In genomic region chr4:150361986-150362691, GRCm38 (mm10) we compare ENCODE assay signal across 8 mouse cellular contexts.
DNase-seq lines count a peak whose midpoint lies in the region; ATAC-seq and TF ChIP-seq lines count a peak whose summit lies in the region.

No protein-coding gene starts in this region.

- H3K4me3 ChIP-seq in neural tube, embryonic 11.5 days (ENCODE audit: low read depth, low read length) = no peak overlapping the region
- no peak overlapping the region for H3K4me3 ChIP-seq in liver, embryonic 15.5 days (replicated peaks)
- H3K4me3 ChIP-seq in thymus, adult 2 months (ENCODE audit: control insufficient read depth, insufficient read depth, low read length) = no peak overlapping the region

- H3K27me3 ChIP-seq in neural tube, embryonic 11.5 days (ENCODE audit: control insufficient read depth, insufficient read depth, low read length) = no peaks in the 10 kb centered on the region
- H3K27me3 ChIP-seq in liver, embryonic 15.5 days = no peaks in the 10 kb centered on the region
- H3K27me3 ChIP-seq in thymus, adult 2 months (ENCODE audit: control insufficient read depth, insufficient read depth, low read length) = no peaks in the 10 kb centered on the region

- H3K27ac ChIP-seq in neural tube, embryonic 11.5 days (ENCODE audit: low read depth, low read length) = 0 out of 2 replicates have a peak overlapping the region, but pooled peaks have one; percentile 14
- H3K27ac ChIP-seq in liver, embryonic 15.5 days (replicated peaks) = peak overlapping the region; percentile 65
- H3K27ac ChIP-seq in thymus, adult 2 months (ENCODE audit: control insufficient read depth, insufficient read depth, low read length) = no peak overlapping the region

- no peak for TF ChIP-seq POLR2A in thymus, adult 2 months (IDR thresholded peaks at IDR 0.05; ENCODE audit: control insufficient read depth, extremely low read depth, insufficient read depth, low read length, poor library complexity)

- no peak for TF ChIP-seq CTCF in thymus, adult 2 months (IDR thresholded peaks at IDR 0.05; ENCODE audit: borderline replicate concordance, control insufficient read depth, extremely low read depth, insufficient read depth, low read length, poor library complexity)

- DNase-seq in embryo, embryonic 10 days (ENCODE audit: low spot score) = peak; percentile 52
- DNase-seq in embryo, embryonic 9.5 days (ENCODE audit: extremely low spot score) = no peak
- DNase-seq in neural tube, embryonic 11.5 days (ENCODE audit: low spot score) = no peak
- no peak for DNase-seq in neural tube, embryonic 10.5 days (ENCODE audit: extremely low spot score, low spot score)
- no peak for DNase-seq in right cerebral cortex, adult 2 months (ENCODE audit: low spot score in 2 of 2)
- no peak for DNase-seq in thymus, adult 2 months
- DNase-seq in Muller cell, postnatal 12 days (ENCODE audit: inconsistent ontology term) = no peak

- H3K4me1 ChIP-seq in neural tube, embryonic 11.5 days (ENCODE audit: control insufficient read depth, insufficient read depth, low read length) = peaks cover 10% of the 10 kb centered on the region
- H3K4me1 ChIP-seq in liver, embryonic 15.5 days (replicated peaks) = peaks cover 16% of the 10 kb centered on the region
- H3K4me1 ChIP-seq in thymus, adult 2 months (replicated peaks; ENCODE audit: control insufficient read depth, insufficient read depth, low read length) = no peaks in the 10 kb centered on the region

- no peak overlapping the region for H3K4me2 ChIP-seq in neural tube, embryonic 11.5 days (ENCODE audit: low read depth)
- no peak overlapping the region for H3K4me2 ChIP-seq in liver, embryonic 15.5 days

- 21% methylated on average over 8 of the region's 8 CpGs for WGBS in neural tube, embryonic 11.5 days
- 26% methylated on average over 8 of the region's 8 CpGs for WGBS in liver, embryonic 15.5 days (ENCODE audit: insufficient replicate concordance)
- 81% methylated on average over 8 of the region's 8 CpGs for WGBS in thymus, adult 2 months

- no peaks in the 10 kb centered on the region for H3K9me3 ChIP-seq in neural tube, embryonic 11.5 days (ENCODE audit: control insufficient read depth, low read length)
- no peaks in the 10 kb centered on the region for H3K9me3 ChIP-seq in liver, embryonic 15.5 days (replicated peaks)

- no peaks in the 10 kb centered on the region for H3K36me3 ChIP-seq in neural tube, embryonic 11.5 days (ENCODE audit: control insufficient read depth, insufficient read depth, low read length)
- no peaks in the 10 kb centered on the region for H3K36me3 ChIP-seq in liver, embryonic 15.5 days (replicated peaks)
- H3K36me3 ChIP-seq in thymus, adult 2 months (ENCODE audit: control insufficient read depth, insufficient read depth, low read length) = no peaks in the 10 kb centered on the region

- no peak for ATAC-seq in neural tube, embryonic 11.5 days (ENCODE audit: insufficient read depth, low FRiP score, low TSS enrichment)
- peak; percentile 55; the same call in 1 of the 2 replicates for ATAC-seq in liver, embryonic 15.5 days (ENCODE audit: insufficient read depth)

- H3K9ac ChIP-seq in neural tube, embryonic 11.5 days (ENCODE audit: low read length) = no peak overlapping the region
- no peak overlapping the region for H3K9ac ChIP-seq in liver, embryonic 15.5 days
